21 mouse cellular contexts compared by ENCODE assay signal in the genomic region with DNA sequence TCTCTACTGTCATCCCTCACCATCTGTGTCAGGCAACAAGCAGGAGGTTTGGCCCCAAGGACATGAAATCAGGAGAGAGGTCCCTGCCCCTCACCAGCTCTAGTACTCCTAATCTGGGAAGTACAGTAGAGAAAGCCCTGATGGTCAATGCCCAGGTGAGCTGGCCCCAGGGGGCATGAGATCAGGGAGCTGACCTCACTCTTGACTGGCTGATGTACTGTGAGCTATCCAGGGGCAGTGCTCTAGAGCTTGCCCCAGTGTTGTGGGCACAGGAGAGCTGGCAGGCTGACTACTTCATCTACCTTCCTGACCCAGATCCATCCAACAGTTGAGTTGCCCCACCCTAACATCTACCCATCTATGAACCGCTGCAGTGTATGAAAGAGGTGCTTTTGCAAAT.
"Had no signal": no experiment of that assay in that cellular context is flagged by ENCODE, and none has a peak within 500 bp of the region (broad histone marks: within the 10 kb centered on the region; RNA-seq: fewer than 3 reads in every experiment).

No protein-coding gene starts in this region.

- H3K9me3 ChIP-seq: kidney, embryonic 15.5 days; limb, embryonic 12.5 days; limb, embryonic 15.5 days; megakaryocyte, embryonic 14.5 days; midbrain, embryonic 10.5 days; midbrain, embryonic 15.5 days; stomach, embryonic 15.5 days had no signal

- H3K9ac ChIP-seq: kidney, embryonic 15.5 days; limb, embryonic 12.5 days; limb, embryonic 15.5 days; liver, embryonic 14.5 days; liver, postnatal 0 days; lung, embryonic 14.5 days; midbrain, embryonic 15.5 days; stomach, embryonic 15.5 days had no signal

- H3K27ac ChIP-seq: kidney, embryonic 15.5 days; limb, embryonic 12.5 days; limb, embryonic 15.5 days; liver, embryonic 14.5 days; macrophage; midbrain, embryonic 10.5 days; midbrain, embryonic 15.5 days; stomach, embryonic 15.5 days had no signal

- H3K4me2 ChIP-seq: kidney, embryonic 15.5 days; limb, embryonic 12.5 days; limb, embryonic 15.5 days; liver, embryonic 11.5 days; lung, embryonic 14.5 days; midbrain, embryonic 15.5 days; stomach, embryonic 15.5 days had no signal

- DNase-seq: kidney, adult 11 months; kidney, adult 8-10 months; kidney, postnatal 10 days; kidney, postnatal 36 days; left cerebral cortex, postnatal 4 days; liver, postnatal 0 days; lung, embryonic 14.5 days; right cerebral cortex, postnatal 4 days; thymus, adult 18-20 months; thymus, postnatal 36 days had no signal

- ATAC-seq: liver, postnatal 0 days; lung, postnatal 0 days; midbrain, embryonic 15.5 days had no signal

- H3K4me1 ChIP-seq: kidney, embryonic 15.5 days; limb, embryonic 12.5 days; limb, embryonic 15.5 days; megakaryocyte, embryonic 14.5 days; midbrain, embryonic 10.5 days; midbrain, embryonic 15.5 days; stomach, embryonic 15.5 days had no signal

- H3K27me3 ChIP-seq: kidney, embryonic 15.5 days; limb, embryonic 12.5 days; limb, embryonic 15.5 days; megakaryocyte, embryonic 14.5 days; midbrain, embryonic 15.5 days; stomach, embryonic 15.5 days had no signal

- H3K36me3 ChIP-seq: kidney, embryonic 15.5 days; limb, embryonic 12.5 days; limb, embryonic 15.5 days; midbrain, embryonic 10.5 days; midbrain, embryonic 15.5 days; stomach, embryonic 15.5 days had no signal

- H3K4me3 ChIP-seq: kidney, embryonic 15.5 days; limb, embryonic 12.5 days; limb, embryonic 15.5 days; megakaryocyte, embryonic 14.5 days; midbrain, embryonic 10.5 days; midbrain, embryonic 15.5 days; stomach, embryonic 15.5 days had no signal
